Mouse (Mus musculus) left cerebral cortex, postnatal 25 days (tissue): Measurements from ENCODE around the gene Gm43191. TPM values are rescaled to one million over a fixed set of nuclear protein-coding genes. Genes with fewer than 3 reads are reported as not detected.
"Not testable (repeated sequence)": the region's sequence is repeated elsewhere in the genome, so short reads cannot be mapped to it uniquely, and the experiment has no call there.

ENCODE experiments used
- DNase-seq, 2 experiments: peaks; one replicate each; pipeline ENCODE4 v3.0.0; 2022; ENCODE audit warnings: low spot score in 2 of 2, mixed read lengths in 1 of 2
- intact Hi-C: fragments of 180-260 bp; cut with DNase I; formaldehyde crosslinking; loops from one replicate; pipeline ENCODE4 v1.15.1; 2025
- total RNA-seq, 2 experiments: library from RNA; stranded (reverse); gene quantifications; 2 replicates each; pipeline ENCODE4 v1.2.3; 2021

The Gm43191 gene
- not detected for total RNA-seq

DNA sequence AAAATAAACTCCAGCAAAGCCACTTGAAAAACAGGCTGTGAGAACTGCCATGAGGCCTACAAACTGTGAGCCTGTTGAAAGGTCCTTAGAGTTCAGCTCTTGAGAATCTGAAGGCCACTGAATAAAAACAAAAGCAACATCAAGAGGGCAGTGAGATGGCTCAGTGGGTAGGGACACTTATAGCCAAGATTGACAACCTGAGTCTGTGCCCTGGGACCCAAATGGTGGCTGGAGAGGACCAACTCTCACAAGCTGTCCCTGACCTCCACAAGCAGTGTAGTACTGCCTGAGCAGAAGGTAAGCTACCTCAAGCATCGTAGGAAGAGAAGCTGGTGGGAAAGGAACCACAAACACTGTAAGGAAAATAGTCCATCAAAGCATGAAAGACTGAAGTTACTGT is at the start of gene Gm43191:
Gene Gm43191, minus strand, starts transcription at position 101 of the 400 bp plus-strand sequence.
- intact Hi-C loops: no loop called here
- no peak for DNase-seq

DNA sequence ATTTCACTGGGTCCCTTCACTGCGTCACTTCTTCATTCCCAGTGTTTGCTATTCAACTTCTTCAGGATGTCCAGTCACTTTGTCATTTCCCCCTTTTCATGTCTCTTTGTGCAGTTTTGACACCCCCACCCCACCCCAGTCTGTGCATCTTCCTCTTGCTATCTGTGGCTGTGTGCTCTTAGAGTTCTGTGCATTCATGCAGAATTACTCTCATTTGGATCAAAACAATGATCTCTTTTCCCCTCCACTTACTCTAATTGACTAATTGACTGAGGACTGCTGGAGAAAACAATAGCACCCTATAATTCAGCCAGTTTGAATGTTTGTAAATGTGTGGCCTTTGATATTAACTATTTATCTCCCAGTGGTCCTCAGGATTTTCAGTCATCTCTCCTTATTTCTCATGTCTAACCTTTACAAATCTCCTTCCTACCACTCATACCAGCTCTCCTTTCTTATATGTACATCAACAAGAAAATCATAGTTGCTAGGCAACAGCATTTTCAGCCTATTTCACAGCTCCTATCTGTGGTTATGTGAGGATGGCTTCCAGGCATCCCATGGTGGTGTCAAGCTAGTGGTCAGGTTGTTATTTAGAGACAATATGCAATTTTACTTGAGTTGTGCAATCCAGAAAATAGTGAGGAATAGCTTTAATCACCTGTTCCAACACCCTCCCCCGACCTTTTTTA is 48.6 kb upstream of the Gm43191 start:
- DNase-seq: no peak

DNA sequence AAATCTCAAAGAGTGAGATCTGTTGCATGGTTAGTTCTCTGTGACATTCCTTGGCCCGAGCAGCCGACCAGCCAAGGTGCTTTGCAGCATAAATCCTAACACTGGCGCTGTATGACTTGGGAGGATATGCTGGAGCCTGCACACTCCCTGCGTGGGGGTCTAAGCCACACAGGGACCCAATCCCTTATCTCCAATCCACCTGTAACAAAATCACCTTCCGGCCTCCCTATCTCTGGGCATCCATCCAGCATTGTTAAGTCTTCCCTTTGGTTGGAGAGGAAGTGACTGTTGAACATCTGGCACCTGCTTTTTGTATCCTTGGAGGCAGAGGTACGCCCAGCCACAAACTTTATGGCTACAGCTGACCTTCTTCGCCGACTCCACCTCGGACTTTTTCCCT is 45.7 kb upstream of the Gm43191 start:
- DNase-seq: no peak
- intact Hi-C loops: no loop called here

More for the DNA sequence above, 48.6 kb upstream of the Gm43191 start:
- intact Hi-C loops: no loop called here

DNA sequence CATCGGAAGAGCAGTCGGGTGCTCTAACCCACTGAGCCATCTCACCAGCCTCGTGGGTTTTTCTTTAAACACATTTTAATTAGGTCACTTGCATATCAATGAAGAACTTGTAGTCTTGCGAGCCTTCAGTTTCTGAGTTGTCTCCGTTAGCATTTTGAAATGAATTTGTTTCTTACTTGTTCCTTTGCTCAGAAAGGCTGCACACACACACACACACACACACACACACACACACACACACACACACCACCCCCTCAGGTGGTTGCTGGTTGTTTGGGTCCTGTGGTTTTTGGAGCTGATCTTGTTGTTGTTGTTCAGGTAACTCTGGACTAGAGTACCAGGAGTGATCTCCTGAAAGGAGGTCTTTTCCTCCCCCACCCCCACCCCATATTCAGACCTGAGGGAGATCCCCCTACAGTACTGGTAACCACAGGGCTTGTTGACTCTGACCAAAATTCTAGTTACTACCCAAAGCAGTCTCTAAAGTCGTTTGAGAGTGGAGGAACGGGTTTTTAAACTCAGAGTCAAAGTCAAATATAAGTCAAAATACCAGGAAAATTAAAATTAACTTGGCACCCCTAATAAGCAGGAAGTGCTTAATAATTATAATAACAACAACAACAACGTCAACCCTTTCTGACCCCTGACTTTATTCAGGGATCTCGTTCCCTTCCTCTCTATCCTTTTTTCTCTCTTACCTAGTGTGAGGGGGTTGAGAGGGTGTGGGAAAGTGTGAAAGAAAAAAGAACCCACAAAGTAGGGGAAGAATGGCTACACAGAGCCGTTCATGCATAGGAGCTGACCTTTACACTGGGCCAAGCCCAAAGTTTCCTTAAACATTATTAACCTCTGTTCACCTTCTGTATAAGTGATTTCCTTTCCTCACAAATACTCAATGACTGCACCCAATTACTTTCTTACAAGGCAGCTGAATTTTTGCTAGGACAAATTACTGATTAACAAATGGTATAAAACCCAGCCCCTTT is 42.7 kb upstream of the Gm43191 start:
- no peak for DNase-seq
- intact Hi-C loops: no loop called here

DNA sequence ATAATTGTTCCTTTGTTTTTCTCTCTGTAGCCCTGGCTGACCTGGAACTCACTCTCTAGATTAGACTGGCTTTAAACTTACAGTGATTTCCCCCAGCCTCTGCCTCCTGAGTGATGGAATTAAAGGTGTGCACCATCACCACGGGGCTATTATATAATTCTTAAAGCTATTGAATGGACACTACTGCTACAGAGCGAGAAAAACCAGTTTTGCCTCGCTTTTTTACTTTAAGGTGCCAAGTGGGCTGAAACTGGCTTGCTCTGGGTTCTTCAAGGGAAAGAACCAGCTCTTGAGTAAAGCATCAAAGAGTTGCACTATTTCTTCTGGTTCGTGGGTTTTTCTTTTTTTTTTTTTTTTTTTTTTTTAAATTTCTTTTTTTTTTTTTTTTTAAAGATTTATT is 41.9 kb upstream of the Gm43191 start:
- no peak for DNase-seq
- intact Hi-C loops: no loop called here

DNA sequence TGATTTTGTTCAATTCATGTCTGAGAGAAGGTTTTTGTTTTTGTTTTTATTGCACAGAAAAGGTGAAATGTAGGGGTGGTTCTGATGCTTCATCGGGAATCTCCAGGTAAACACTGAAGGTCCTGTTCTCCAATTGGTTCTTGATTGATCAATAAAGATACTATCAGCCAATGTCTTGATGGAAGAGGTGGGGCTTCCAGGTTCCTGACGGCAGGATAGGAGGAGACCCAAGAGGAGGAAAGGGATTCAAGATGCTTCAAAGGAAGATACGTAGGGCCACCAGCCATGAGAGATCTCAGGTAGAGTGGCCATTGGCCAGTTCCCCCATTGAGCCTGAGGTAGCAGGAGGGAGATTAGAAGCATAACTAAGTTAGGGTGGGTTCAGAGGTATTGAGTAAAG is 37.9 kb upstream of the Gm43191 start:
- intact Hi-C loops: no loop called here
- DNase-seq: no peak

DNA sequence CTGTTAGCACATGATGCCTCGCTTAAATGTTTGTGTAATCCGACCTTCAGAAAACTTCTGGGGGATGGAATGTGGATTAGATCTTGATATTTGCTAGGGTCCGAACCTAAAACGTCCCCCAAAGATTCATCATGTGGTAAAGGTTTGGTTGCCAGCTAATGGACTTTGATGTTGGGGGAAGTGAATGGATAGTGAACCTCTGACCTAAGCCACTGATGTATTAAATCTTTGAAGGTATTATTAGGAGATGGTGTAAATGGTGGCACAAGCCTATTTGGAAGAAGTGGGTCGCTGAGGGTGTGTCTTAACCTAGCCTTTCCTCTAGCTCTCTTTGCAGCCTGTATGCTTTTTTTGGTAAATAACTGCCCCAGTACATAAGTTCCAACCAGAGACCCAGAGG is 32.0 kb upstream of the Gm43191 start:
- intact Hi-C loops: no loop called here
- DNase-seq: no peak

DNA sequence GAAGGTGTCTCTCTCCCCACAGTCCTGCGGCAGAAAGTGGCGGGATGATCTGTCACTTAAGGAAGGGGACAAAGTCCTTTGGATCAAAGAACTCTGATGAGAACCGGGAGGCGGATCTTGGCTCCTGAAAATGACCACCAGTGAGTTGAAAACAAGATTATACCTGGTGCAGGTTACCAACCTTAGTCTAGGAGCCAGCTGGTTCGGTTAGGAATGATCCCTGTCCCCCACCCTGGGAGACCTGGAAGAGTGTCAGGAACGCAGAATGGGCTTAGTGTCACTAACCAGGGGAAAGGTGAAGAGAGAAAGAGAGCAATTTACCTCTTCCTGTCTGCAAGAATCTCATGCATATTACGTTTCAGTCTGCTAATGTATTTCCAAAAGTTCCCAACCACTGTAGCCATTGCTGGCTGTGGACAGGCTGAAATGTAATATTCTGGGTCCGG is 31.4 kb upstream of the Gm43191 start, which contains the start of gene Slc35a3:
Gene Slc35a3, minus strand, starts transcription at position 396 of the 446 bp plus-strand sequence.
- intact Hi-C loops: no loop called here
- DNase-seq: no peak

DNA sequence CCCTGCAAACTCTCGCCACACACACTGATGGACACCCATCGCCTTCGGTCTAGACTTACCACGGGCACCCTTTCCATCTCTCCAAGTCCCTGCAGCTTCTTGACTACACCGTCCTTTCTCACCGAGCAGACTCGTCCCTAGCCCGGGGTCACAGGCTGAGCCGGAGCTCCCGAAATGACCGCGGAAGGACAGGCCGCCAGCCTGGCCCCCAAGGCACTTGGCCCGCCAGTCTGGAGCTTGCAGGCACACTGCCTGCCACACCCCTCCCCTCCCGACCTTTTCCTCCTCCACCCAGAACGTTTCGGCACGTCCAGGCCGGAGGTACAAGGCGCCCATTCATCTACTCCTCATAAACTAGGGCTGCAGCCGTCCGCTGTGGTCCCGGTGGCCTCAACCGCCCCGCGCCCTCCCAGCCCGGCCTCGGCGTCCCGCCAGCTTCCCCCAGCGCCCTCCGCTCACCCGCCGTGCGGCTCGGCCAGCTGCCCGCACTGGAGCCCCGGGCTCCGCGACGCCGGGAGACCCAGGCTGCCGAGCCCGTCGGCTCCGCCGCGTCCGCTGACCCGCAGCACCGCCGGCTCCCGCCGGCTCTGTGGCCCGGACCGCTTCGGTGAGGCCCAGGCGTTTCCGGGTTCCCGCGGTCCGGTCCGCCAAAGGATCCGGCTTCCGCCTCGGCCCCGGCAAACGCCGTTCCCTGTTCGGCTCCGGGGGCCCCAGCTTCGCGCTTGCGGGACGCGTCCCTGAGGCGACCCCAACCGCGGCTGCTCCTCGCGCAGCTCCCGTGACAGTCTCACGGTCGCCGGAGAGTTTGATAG is 30.8 kb upstream of the Gm43191 start:
- peak; percentile 77 to 78 for DNase-seq
- intact Hi-C loops: no loop called here

DNA sequence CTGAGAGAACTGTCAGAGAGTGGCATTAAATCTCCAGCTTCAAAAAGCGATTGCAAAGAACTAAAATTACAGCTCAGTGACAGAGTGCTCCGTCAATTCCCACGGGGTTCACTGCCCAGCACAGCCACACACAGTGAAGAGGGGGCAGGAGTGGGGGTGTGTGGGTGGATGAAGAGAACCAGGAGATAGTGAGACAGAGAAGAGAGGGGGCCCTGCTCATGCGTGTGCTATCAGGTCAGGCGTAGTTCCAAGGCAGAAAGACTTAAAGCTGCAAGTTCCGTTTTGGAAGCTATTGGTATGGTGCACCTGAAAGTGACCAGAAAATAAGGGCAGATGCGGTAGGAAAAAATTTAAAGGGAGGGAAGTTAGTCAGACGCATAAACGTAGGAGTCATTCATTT is 29.9 kb upstream of the Gm43191 start:
- intact Hi-C loops: no loop called here

DNA sequence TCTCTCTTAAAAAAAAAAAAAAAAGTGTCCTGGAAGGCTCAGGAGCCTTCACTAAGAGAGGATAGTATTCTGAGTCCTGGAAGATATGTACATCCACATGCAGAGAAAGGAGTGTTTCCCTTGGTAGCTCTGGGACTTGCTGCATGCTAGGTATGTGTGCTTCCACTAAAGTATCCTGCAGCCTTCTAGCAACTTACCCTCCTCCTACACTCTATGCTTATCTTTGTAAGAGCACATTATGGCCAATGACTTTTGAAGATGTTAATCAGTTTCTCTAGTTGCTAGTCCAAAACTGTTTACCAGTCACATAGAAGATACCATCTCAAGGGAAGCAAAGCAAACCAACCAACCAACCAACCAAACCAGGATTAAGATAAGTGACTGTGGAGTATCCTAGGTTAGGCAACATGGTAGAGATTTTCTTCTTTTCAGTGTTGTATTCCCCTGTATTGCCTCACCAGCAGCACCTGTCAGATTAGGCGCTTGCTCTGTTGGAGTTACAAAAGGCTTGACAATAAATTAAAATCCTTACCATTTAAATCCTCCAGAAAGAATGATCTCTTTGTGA is 24.7 kb upstream of the Gm43191 start:
- intact Hi-C loops: no loop called here
- no peak for DNase-seq

More for the DNA sequence above, 29.9 kb upstream of the Gm43191 start:
- DNase-seq: no peak

DNA sequence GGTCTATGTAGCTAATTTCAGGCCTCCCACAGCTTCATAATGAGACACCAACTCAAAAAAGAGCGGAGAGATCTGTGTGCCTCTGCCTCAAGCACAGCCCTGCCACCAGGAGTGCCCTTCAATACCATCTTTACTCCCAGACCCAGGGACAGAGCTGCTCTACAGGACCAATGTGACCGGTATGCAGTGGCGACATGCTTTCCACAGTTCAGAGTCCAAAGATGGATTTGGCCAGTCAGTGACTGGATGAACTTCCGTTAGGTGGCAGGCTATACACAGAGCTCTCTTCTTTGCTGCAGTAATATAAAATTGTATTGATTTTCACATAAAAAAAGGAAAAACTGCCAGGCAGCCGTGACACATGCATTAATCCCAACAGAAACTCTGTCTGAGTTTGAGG is 22.8 kb upstream of the Gm43191 start:
- intact Hi-C loops: no loop called here
- DNase-seq: no peak

DNA sequence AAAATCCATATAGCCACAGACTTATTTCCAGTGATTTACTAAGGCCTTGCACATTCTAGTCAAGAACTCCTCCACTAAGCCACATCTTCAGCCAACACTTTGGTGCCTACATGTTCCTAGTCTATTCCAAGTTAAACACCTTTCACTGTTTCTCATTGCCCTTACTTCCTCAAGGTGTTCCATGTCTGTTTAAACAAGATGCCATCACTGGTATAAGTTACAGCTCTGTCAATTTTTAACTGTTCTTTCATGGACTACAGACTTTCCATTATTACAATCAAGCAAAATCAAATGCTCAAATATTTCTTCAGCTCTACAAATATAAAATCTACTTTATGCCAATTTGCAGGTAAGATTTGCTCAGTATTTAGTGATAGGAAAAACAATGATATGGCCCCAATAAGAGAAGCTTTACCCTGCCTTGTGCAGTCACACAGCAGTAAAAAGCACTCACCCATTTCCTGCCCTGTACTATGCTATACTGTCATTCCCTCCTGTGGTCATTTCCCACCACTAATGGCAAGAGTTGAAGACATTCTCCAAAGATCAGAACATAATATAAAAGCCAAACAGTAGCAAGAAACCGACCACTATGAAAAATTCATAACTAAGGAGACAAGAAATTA is 21.7 kb upstream of the Gm43191 start:
- intact Hi-C loops: no loop called here

DNA sequence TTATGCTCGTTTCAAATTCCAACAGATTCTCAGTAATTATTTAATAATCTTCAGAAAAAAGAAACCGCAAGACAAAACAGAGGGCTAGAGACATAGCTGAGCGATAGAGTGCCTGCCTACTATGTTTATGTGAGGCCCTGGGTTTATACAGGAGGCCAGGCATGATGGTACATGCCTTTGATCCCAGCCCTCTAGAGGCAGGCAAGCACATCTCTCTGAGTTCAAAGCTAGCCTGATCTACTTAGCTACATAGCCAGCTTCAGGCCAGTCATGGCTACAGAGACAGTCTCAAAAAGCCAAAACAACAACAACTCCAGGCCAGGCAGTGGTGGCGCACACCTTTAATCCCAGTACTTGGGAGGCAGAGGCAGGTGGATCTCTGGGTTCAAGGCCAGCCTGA is 20.5 kb upstream of the Gm43191 start:
- intact Hi-C loops: no loop called here
- no peak for DNase-seq

More for the DNA sequence above, 21.7 kb upstream of the Gm43191 start:
- DNase-seq: no peak

DNA sequence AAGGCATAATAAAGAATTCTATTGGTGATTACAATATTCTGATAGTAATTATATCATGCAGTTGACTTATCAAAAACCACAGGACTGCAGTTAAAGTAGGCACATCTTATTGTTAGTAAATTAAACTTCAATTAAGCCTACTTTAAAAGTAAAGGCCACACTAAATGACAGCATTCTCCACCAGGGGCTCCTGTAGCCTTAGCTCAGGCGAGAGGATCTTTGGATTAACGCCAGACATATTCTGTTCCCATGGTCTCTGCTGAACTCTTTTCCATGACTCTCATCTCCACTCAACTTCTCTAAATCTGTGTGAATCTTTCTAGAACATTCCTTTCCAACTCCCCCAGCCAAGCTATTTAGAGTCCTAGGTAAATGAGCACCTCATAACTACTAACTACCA is 17.7 kb upstream of the Gm43191 start:
- intact Hi-C loops: no loop called here

DNA sequence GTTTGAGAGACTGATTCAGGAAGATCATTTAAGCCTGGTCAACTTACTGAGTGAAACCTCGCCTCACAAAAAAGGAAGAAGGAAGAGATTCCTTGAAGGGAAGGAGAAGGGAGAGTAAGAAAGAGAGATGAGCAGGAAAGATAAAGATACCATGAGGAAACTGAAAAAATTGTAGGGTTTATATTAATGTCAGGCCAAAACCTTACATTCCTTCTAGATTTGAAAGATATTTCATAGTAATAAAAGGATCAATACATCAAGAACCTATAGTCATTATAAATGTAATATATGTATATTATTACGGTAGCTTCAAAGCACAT is 14.6 kb upstream of the Gm43191 start:
- DNase-seq: no peak
- intact Hi-C loops: no loop called here

More for the DNA sequence above, 17.7 kb upstream of the Gm43191 start:
- DNase-seq: no peak

DNA sequence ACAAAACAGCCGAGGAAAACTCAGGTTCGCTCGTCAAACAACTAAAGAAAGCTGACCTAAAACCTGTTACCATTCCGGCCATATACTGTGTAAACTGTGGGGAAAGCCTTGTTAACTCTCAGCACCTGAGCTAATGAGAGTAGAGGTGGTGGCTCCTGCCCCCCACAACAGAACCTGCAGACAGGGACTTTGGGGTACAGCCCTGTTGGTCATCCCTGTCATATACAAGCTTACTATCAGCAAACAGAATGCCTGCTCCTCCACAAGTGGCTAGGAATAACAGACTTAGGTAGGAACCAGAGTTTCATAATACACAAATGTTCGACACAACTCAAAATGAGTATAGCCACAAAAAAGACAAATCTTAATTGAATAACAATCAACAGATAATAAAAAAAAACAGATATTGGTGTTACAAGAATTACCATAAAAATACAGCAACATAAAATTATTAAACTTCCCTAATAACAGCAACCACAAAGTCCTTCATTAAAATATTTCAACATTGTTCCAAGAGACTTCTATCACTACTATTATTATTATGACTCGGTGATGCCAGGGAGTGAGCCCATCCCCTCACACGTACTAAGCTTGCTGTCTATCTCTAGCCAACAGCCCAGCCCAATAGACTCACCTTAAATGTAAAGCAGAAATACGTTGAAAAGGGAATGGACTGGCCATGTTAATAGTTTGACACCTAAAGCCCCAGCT is 14.1 kb upstream of the Gm43191 start:
- intact Hi-C loops: no loop called here
- DNase-seq: no peak

DNA sequence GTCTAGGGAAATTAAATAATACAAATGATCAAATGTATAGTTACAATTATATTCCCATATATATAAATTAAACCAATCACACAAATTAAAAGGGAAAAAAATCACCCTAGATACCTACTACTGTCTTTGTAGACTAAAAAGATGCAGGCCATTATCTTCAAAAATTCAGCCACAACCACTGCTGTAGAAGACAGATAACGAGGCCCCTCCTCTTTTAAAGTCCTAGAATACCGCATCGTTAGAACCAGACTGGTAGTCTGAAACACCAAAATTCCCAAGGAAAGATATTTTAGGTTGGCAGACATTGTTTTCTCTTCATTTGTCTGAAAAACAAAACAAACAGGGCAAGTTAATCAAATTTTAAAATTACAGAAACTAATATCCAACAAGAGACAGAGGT is 13.3 kb upstream of the Gm43191 start:
- DNase-seq: no peak
- intact Hi-C loops: no loop called here

DNA sequence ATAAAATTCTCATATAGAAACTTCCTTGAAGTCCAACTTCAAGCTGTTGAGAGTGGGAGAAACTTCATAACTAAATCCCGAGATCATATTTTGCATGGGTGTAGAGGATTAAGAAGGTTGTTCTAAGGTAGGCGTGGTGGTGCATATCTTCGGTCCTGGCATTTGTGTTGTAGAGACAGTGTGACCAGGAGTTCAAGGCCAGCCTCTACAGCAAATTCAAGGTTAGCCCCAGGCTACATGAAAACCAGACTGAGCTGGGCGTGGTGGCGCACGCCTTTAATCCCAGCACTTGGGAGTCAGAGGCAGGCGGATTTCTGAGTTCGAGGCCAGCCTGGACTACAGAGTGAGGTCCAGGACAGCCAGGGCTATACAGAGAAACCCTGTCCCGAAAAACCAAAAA is 16.8 kb downstream of the Gm43191 start:
- intact Hi-C loops: loop anchor here (5.0 kb wide), 1 partner anchor 157 kb away; the partner anchor contains the start of gene Rtca
- not testable (repeated sequence) for DNase-seq
